Mouse (Mus musculus): ENCODE results near the gene Rrp9.

DNA sequence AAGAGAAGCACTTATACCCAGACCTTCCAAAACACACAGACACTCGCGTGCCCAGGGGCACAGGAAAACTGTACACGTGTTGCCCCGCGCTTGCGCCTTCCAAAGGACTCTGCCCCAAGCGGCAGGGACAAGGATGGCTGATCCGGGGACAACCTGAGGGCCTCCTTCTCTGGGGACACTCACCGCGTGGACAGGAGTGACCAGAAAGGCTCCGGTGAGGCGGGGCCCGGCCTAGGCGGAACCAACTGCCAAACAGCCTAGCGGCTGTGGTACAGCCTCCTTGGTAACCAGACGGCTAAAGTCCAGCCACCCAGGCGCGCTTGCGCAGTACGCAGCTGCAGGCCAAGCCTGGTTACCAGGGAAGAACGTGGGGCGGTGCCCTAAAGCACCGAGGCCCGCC lies 28.4 kb upstream of the Rrp9 start, which contains the start of the genes Abhd14b and Abhd14a:
- TF ChIP-seq POLR2A (IDR thresholded peaks at IDR 0.05; ENCODE audit: borderline replicate concordance, extremely low read depth, low read depth, low read length) = 0 out of 2 replicates have a peak, but pooled peaks have one; percentile 29
- peak; percentile 24; the same call in 1 of the 2 replicates for TF ChIP-seq CTCF (IDR thresholded peaks at IDR 0.05; ENCODE audit: insufficient read depth, low read length)

Measured in lung, adult 2 months (tissue).